Mouse (Mus musculus) liver, embryonic 11.5 days (tissue): ENCODE measurements around the gene Tssk1. TPM values are rescaled to one million over a fixed set of nuclear protein-coding genes. Genes with fewer than 3 reads are reported as not detected.

Experiments used
- ATAC-seq: fragments of 200-750 bp; cut with Nextera tagmentation; replicated peaks from 2 replicates; pipeline ENCODE4 v1.8.0; 2017; ENCODE audit warnings: moderate number of reproducible peaks, mild to moderate bottlenecking, moderate TSS enrichment, moderate library complexity; ENCODE audit not compliant: low FRiP score
- DNase-seq: peaks from one replicate; pipeline ENCODE4 v3.0.0-alpha.2; 2017; ENCODE audit warnings: low spot score
- H3K27ac ChIP-seq: fragments of 300-500 bp; sonication (generic); 2 replicates; pipeline ENCODE4 v1.5.1; 2014; ENCODE audit warnings: mild to moderate bottlenecking, low read depth, low read length, control low read depth
- H3K27me3 ChIP-seq: fragments of 300-500 bp; sonication (generic); replicated peaks from 2 replicates; pipeline ENCODE4 v1.6.1; 2014; ENCODE audit warnings: low read length, mixed read lengths; ENCODE audit not compliant: control insufficient read depth, insufficient read depth
- H3K36me3 ChIP-seq: fragments of 300-500 bp; sonication (generic); 2 replicates; pipeline ENCODE4 v1.6.1; 2014; ENCODE audit warnings: mild to moderate bottlenecking, low read length, moderate library complexity, mixed read lengths; ENCODE audit not compliant: control insufficient read depth, insufficient read depth
- H3K4me1 ChIP-seq: fragments of 300-500 bp; sonication (generic); replicated peaks from 2 replicates; pipeline ENCODE4 v1.6.1; 2014; ENCODE audit warnings: low read length, mixed read lengths; ENCODE audit not compliant: control insufficient read depth, insufficient read depth
- H3K4me2 ChIP-seq: fragments of 300-500 bp; sonication (generic); 2 replicates; pipeline ENCODE4 v1.6.1; 2014; ENCODE audit warnings: mild to moderate bottlenecking, control low read depth, moderate library complexity
- H3K4me3 ChIP-seq: fragments of 300-500 bp; sonication (generic); 2 replicates; pipeline ENCODE4 v1.5.1; 2014; ENCODE audit warnings: low read depth, low read length, control low read depth
- H3K9ac ChIP-seq: fragments of 300-500 bp; sonication (generic); 2 replicates; pipeline ENCODE4 v1.6.1; 2014; ENCODE audit warnings: low read depth, low read length, control low read depth
- H3K9me3 ChIP-seq: fragments of 300-500 bp; sonication (generic); 2 replicates; pipeline ENCODE4 v1.6.1; 2016; ENCODE audit warnings: low read length, inconsistent platforms, mixed read lengths; ENCODE audit not compliant: control insufficient read depth
- WGBS: fragments of 180-500 bp; shearing (Covaris S2); extraction: QIAGEN DNeasy Blood & Tissue Kit; methylation state at CpG from one replicate; pipeline ENCODE4 v1.1.7; 2014; 5-methylcytosine and 5-hydroxymethylcytosine counted together
- polyA plus RNA-seq: library from polyadenylated mRNA; unstranded; fragments of >200 nt; fragmentation: Nextera tagmentation; extraction: Ambion mirVana; gene quantifications from 2 replicates; pipeline ENCODE4 v1.2.1, GENCODE M21; 2014

Gene Tssk1
- polyA plus RNA-seq, 1 experiment from 2014 or later: not detected

DNA sequence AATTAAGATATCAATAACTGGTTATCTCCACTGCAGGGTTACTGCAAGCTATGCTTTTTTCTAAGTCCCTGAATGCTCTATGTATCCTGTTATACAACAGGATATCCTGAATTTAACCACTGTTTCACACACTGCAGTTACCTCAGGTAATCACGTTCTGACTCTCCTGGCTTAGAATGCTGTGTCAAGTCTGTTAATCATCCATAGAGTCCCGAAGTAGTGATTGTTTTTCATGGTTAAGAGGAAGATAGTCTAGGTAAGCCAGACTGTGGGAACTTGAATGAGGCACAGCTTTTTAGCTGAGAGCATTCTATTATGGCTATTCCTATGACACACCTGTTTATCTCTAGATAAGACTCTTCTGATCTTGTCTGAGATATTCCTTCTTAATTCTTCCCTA lies 28.7 kb upstream of the Tssk1 start:
- no peaks in the 10 kb centered on the region for H3K27me3 ChIP-seq
- no peak overlapping the region for H3K27ac ChIP-seq
- H3K4me3 ChIP-seq: no peak overlapping the region
- DNase-seq: no peak
- H3K36me3 ChIP-seq: peaks cover 5% of the 10 kb centered on the region; the same call in 1 of the 2 replicates
- H3K9me3 ChIP-seq: no peaks in the 10 kb centered on the region
- 72% methylated on average over 2 of the region's 2 CpGs for WGBS
- H3K4me2 ChIP-seq: no peak overlapping the region
- no peaks in the 10 kb centered on the region for H3K4me1 ChIP-seq
- H3K9ac ChIP-seq: no peak overlapping the region
- ATAC-seq: no peak

DNA sequence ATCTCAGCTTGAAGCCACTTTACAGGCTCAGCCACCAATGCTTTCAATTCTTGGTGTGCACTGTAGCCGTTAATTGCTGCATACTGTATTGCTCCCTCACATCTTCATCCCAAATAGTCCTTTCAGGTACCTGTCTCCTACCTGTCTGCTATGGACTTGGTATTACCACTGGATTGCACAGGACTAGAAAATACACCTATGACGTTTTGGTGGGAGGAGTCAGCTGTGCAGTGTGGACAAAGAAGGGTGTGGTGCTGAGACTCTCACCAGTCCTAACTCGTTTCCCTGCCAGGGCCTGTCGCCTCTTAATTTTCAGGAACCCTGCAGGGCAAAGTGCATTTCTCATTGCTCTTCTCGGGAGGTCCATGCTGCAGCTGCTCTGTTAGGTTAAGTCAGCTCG lies 28.3 kb upstream of the Tssk1 start:
- no peak overlapping the region for H3K9ac ChIP-seq
- no peaks in the 10 kb centered on the region for H3K27me3 ChIP-seq
- no peak overlapping the region for H3K27ac ChIP-seq
- H3K9me3 ChIP-seq: no peaks in the 10 kb centered on the region
- ATAC-seq (no peak), DNase-seq (no peak)
- peaks cover 7% of the 10 kb centered on the region; the same call in 1 of the 2 replicates for H3K36me3 ChIP-seq
- H3K4me2 ChIP-seq: no peak overlapping the region
- WGBS: 76% methylated on average over 6 of the region's 6 CpGs
- peaks cover 2% of the 10 kb centered on the region; the same call in 1 of the 2 replicates for H3K4me1 ChIP-seq
- no peak overlapping the region for H3K4me3 ChIP-seq

DNA sequence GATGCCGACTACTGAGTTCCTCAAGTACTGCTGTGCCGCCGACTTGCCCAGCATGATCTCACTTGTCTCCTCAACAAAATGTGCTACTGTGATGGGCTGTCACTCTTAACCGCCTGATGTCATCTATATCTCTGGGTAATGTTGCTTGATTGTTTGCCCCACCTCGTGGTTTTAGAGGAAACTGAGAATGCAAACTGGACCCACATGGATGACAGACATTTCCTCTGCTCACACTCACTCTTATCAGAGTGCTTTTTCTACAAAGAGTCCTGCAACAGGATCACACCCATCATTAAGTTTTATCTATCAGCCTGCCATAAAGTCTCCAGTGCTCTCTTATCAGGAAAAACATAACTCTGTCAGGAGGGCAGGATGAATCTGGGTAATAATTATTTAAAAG lies 22.8 kb upstream of the Tssk1 start:
- no peak overlapping the region for H3K4me3 ChIP-seq
- DNase-seq (no peak), ATAC-seq (peak; percentile 71)
- no peak overlapping the region for H3K27ac ChIP-seq
- H3K27me3 ChIP-seq: no peaks in the 10 kb centered on the region
- WGBS: 46% methylated on average over 5 of the region's 5 CpGs
- H3K9me3 ChIP-seq: no peaks in the 10 kb centered on the region
- no peak overlapping the region for H3K9ac ChIP-seq
- no peak overlapping the region for H3K4me2 ChIP-seq
- peaks cover 30% of the 10 kb centered on the region for H3K4me1 ChIP-seq
- peaks cover 2% of the 10 kb centered on the region; the same call in 1 of the 2 replicates for H3K36me3 ChIP-seq

DNA sequence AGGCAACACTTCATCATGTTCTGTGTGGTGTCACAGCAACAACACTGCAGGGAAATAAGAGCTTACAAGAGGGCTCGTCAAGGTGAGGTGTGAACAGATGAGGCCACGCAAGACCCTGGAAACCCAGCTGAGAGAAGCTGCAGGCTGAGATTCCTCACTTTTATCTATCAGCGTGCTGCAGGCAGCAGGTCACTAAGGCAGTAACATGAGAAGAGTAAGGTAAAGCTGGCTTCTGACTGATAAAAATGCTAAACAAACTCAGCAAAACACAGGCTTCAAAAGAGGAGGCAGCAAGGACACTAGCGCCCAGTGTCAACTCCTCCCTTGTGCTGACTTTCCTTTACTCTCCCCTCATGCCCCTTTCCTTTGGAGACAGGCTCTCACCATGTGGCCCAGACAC lies 21.0 kb upstream of the Tssk1 start:
- DNase-seq (no peak), ATAC-seq (peak; percentile 68)
- Histone ChIP-seq H3K9me3 (no peaks in the 10 kb centered on the region), H3K4me1 (peaks cover 30% of the 10 kb centered on the region), H3K4me2 (0 out of 2 replicates have a peak overlapping the region, but pooled peaks have one; percentile 1), H3K27me3 (no peaks in the 10 kb centered on the region), H3K4me3 (no peak overlapping the region), H3K9ac (no peak overlapping the region), H3K27ac (no peak overlapping the region), H3K36me3 (peaks cover 2% of the 10 kb centered on the region; the same call in 1 of the 2 replicates)
- WGBS: 42% methylated on average over 4 of the region's 4 CpGs

DNA sequence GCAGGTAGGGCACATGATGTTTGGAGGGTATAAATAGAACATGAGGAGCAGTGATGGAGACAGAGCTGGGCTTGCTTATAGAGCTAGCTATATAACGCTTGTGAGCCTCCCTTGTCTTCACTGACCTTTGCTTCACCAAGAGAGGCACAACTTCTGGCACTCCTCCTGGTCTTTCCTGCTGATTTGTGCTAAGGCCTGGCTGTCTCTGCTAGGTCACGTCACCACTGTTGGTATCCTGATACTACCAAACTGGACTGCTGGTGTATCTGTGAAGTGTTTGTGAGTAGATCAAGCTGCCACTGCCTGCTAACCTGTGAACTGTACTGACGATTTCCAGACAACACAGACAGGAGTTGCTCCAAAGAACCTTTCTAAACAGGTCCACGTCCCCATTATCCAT lies 18.8 kb upstream of the Tssk1 start:
- H3K9me3 ChIP-seq: no peaks in the 10 kb centered on the region
- 74% methylated on average over 4 of the region's 4 CpGs for WGBS
- no peak overlapping the region for H3K27ac ChIP-seq
- H3K9ac ChIP-seq: 0 out of 2 replicates have a peak overlapping the region, but pooled peaks have one; percentile 16
- no peaks in the 10 kb centered on the region for H3K27me3 ChIP-seq
- H3K4me2 ChIP-seq: no peak overlapping the region
- H3K36me3 ChIP-seq: peaks cover 2% of the 10 kb centered on the region; the same call in 1 of the 2 replicates
- no peak overlapping the region for H3K4me3 ChIP-seq
- H3K4me1 ChIP-seq: peaks cover 30% of the 10 kb centered on the region
- ATAC-seq (no peak), DNase-seq (no peak)

DNA sequence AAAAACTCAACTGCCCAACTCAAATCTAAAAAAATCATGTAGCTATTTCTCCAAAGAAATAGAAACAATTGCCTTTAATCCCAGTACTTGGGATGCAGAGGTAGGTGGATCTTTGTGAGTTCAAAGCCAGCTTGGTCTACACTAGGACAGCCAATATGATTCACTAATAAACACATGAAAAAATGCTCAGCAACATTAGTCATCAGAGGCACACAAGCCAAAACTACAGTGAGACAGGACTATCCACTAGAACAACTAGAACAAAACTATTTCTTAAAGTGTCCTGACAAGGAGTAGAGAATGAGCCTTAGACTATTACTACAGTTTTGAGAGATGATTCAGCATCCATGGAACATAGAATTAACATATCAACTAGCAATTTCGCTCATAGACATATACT lies 17.9 kb upstream of the Tssk1 start:
- 85% methylated on average over 1 of the region's 1 CpGs for WGBS
- ATAC-seq: no peak
- Histone ChIP-seq H3K9ac (no peak overlapping the region), H3K27me3 (no peaks in the 10 kb centered on the region), H3K36me3 (no peaks in the 10 kb centered on the region; the same call in 1 of the 2 replicates), H3K9me3 (no peaks in the 10 kb centered on the region), H3K4me3 (no peak overlapping the region), H3K4me2 (no peak overlapping the region), H3K27ac (no peak overlapping the region), H3K4me1 (peaks cover 25% of the 10 kb centered on the region)
- no peak for DNase-seq

DNA sequence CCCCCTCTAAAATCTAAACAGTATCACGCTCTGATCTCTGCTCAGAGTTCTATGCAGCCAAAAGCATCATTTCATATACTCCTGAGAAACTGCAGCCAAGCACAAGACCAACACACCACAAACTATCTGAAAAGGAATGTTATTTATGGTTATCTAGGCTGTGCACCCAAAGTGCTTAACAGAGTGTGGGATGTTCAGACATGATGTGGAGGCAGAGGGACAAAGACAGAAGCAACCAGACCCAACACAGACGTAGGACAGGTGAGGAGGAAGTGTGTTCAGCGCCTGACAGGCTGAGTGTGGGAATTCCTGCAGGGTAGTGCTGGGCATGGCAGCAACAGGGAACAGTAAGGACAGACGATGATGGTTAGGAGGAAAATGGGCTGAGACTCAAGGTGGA lies 14.5 kb upstream of the Tssk1 start:
- 86% methylated on average over 4 of the region's 4 CpGs for WGBS
- Histone ChIP-seq H3K4me2 (no peak overlapping the region), H3K27ac (no peak overlapping the region), H3K9ac (no peak overlapping the region), H3K4me3 (no peak overlapping the region), H3K9me3 (no peaks in the 10 kb centered on the region), H3K4me1 (0 out of 2 replicates have a peak, but pooled peaks cover 3% of the 10 kb centered on the region), H3K27me3 (no peaks in the 10 kb centered on the region), H3K36me3 (peaks cover 5% of the 10 kb centered on the region; the same call in 1 of the 2 replicates)
- no peak for ATAC-seq
- DNase-seq: no peak

DNA sequence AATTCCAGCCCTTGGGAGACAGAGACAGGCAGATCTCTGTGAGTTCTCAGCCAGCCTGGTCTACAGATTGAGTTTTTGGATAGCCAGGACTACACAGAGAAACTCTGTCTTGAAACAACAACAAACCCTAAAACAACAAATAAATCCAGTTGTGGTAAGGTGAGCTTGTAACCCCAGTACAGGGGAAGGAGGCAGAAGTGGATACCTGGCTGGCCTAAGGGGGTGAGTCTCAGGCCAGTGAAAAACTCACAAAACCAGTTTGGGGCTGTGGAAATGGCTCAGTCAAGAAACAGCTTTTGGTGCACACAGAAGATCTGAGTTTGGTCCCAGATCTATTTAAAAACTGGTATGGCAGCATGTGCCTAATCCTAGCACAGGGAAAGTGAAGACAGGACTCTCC lies 11.8 kb upstream of the Tssk1 start:
- no peak overlapping the region for H3K4me2 ChIP-seq
- ATAC-seq (no peak), DNase-seq (no peak)
- no peaks in the 10 kb centered on the region for H3K27me3 ChIP-seq
- H3K9me3 ChIP-seq: no peaks in the 10 kb centered on the region
- H3K4me1 ChIP-seq: 0 out of 2 replicates have a peak, but pooled peaks cover 3% of the 10 kb centered on the region
- no peak overlapping the region for H3K4me3 ChIP-seq
- no peak overlapping the region for H3K27ac ChIP-seq
- peaks cover 5% of the 10 kb centered on the region; the same call in 1 of the 2 replicates for H3K36me3 ChIP-seq
- no peak overlapping the region for H3K9ac ChIP-seq

DNA sequence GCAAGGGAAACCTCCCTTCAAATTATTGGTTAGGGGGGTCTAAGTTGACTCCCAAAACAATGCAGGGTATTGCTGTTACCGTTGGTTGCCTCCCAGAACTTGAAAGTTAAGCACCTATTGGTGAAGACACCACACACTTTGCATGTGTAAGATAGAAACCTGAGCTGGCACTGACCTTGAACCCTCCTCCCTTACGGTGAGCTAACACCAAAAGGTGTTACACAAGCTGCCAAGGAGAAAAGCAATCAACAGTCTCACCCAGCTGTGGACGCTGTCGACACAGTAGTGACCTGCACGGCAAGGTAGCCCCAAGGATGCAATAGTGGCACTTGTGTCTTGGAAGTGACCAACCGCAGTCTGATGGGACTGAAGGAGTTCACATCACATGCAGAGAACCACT lies 9.9 kb upstream of the Tssk1 start:
- H3K4me2 ChIP-seq: no peak overlapping the region
- ATAC-seq: no peak
- H3K27me3 ChIP-seq: no peaks in the 10 kb centered on the region
- peaks cover 5% of the 10 kb centered on the region; the same call in 1 of the 2 replicates for H3K36me3 ChIP-seq
- H3K9me3 ChIP-seq: no peaks in the 10 kb centered on the region
- no peak for DNase-seq
- no peak overlapping the region for H3K9ac ChIP-seq
- no peak overlapping the region for H3K27ac ChIP-seq
- WGBS: 72% methylated on average over 6 of the region's 6 CpGs
- no peak overlapping the region for H3K4me3 ChIP-seq
- H3K4me1 ChIP-seq: 0 out of 2 replicates have a peak, but pooled peaks cover 3% of the 10 kb centered on the region
